Mouse (Mus musculus): ENCODE results near the gene Kif19a.

DNA sequence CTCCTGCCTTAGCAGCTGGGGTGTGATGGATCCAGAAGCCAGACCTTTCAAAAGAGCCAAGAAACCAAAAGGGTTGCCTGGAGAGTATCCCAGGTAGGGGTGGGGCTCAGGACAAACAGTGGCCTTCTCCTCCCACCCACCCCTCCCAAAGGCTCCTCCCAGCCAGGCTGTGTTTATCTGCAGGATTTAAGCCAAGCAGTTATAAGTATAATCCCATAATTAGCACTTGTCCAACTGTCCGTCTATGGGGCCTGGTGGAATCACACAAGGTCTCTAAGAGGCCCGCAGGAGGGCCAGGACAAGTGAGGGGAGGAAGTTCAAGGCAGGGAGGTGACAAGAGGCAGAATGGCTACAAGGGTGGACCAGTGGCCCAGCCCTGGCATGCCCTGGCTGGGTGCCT is 6.7 kb downstream of the Kif19a start:
- TF ChIP-seq CTCF (IDR thresholded peaks at IDR 0.05; ENCODE audit: low read depth) (no peak), EP300 (IDR thresholded peaks at IDR 0.05; ENCODE audit: low read depth) (no peak)

Data from liver, embryonic 14.5 days (tissue).